Comparison of ENCODE assay signal across 8 mouse cellular contexts in the genomic region with DNA sequence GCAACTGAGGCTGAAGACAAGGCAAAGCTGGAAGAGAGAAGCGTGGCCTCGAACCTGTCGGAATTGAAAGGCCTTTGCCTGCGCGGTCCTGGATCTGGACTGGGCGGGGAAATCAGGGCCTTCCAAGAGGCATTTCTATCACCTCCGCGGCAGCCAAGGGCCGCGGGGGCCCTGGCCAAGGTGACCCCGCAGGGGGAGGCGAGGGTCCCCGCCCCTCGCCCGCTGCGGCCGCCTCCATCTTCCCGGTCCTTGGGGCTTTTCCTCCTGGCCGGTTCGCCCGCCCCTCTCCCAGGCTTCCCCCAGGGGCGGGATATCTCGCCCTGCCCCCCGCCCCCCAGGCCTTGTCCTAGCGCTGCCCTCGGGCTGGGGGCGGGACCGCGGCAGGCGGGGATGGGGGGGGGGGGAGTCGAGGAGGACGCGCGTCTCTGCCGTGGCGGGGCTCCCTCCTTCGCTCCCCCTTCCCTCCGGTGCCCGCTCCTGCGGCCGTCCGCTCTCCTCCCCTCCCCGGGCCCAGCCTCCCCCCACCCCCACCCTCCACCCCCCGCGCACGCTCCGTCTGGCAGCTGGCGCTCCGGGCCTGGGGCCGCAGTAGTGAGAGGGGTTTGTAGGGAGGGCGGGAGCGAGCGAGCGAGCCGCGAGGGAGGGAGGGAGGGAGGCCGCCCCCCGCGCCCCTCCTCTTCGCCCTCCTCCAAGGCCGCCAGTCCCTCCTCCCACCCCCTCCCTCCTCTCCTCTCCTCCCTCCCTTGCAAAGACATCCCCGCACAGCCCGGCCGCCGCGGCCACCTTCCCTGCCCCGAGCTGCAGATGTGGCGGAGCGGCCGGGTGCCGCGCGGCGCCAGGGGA. TPM values are rescaled to one million over a fixed set of nuclear protein-coding genes. Genes with fewer than 3 reads are reported as not detected.
DNase-seq lines count a peak whose midpoint lies in the region; ATAC-seq and TF ChIP-seq lines count a peak whose summit lies in the region.

A gene (plus strand): TSS at position 743 of the 843 bp plus-strand sequence.

- no peak for DNase-seq in frontal cortex, adult 2 months (ENCODE audit: extremely low spot score in 1 of 2, low spot score in 1 of 2)
- no peak for DNase-seq in frontal cortex, postnatal 36 days (ENCODE audit: low spot score in 2 of 2)
- peak in 1 of 2 experiments; percentile 60 for DNase-seq in left cerebral cortex, postnatal 36 days (ENCODE audit: low spot score in 2 of 2)
- DNase-seq in midbrain, embryonic 10.5 days (ENCODE audit: low spot score): peak; percentile 94
- DNase-seq in stomach, postnatal 0 days (ENCODE audit: low spot score): peak; percentile 80

- peak within 1 kb of the TSS; percentile 93 for H3K4me2 ChIP-seq in forebrain, embryonic 12.5 days
- H3K4me2 ChIP-seq in hindbrain, embryonic 12.5 days (replicated peaks): peak within 1 kb of the TSS; percentile 99
- peak within 1 kb of the TSS; percentile 81 for H3K4me2 ChIP-seq in stomach, postnatal 0 days (replicated peaks; ENCODE audit: low read depth)

- H3K27ac ChIP-seq in bone marrow, adult 2 months (ENCODE audit: control insufficient read depth, insufficient read depth, low read depth, low read length, poor library complexity): peak within 1 kb of the TSS; percentile 39; the same call in 1 of the 2 replicates
- peak within 1 kb of the TSS; percentile 97 for H3K27ac ChIP-seq in forebrain, embryonic 12.5 days
- peak within 1 kb of the TSS; percentile 94 for H3K27ac ChIP-seq in hindbrain, embryonic 12.5 days
- H3K27ac ChIP-seq in midbrain, embryonic 10.5 days (replicated peaks): peak within 1 kb of the TSS; percentile 99
- H3K27ac ChIP-seq in stomach, postnatal 0 days (replicated peaks): peak within 1 kb of the TSS; percentile 88

- peak; percentile 88 for ATAC-seq in forebrain, embryonic 12.5 days (ENCODE audit: low FRiP score)
- peak; percentile 87 for ATAC-seq in hindbrain, embryonic 12.5 days (ENCODE audit: low FRiP score)
- peak; percentile 78 for ATAC-seq in stomach, postnatal 0 days (ENCODE audit: low FRiP score, low TSS enrichment)

- H3K9ac ChIP-seq in forebrain, embryonic 12.5 days: peak within 1 kb of the TSS; percentile 92
- H3K9ac ChIP-seq in hindbrain, embryonic 12.5 days: peak within 1 kb of the TSS; percentile 92
- H3K9ac ChIP-seq in stomach, postnatal 0 days (ENCODE audit: low read length): peak within 1 kb of the TSS; percentile 79

- no peak for TF ChIP-seq CTCF in bone marrow, adult 2 months (IDR thresholded peaks at IDR 0.05; ENCODE audit: control insufficient read depth, insufficient read depth, low read length)
- no peak for TF ChIP-seq CTCF in stomach, postnatal 0 days (IDR thresholded peaks at IDR 0.05; ENCODE audit: low read depth)

- 1% methylated on average over 50 of the region's 74 CpGs for WGBS in bone marrow, adult 2 months
- WGBS in forebrain, embryonic 12.5 days: under 1% methylated on average over 36 of the region's 74 CpGs
- WGBS in hindbrain, embryonic 12.5 days: under 1% methylated on average over 19 of the region's 74 CpGs
- under 1% methylated on average over 41 of the region's 74 CpGs for WGBS in midbrain, embryonic 10.5 days
- 3% methylated on average over 22 of the region's 74 CpGs for WGBS in stomach, postnatal 0 days

- peak within 1 kb of the TSS; percentile 29 for H3K4me3 ChIP-seq in bone marrow, adult 2 months (replicated peaks; ENCODE audit: control insufficient read depth, low read depth, low read length)
- H3K4me3 ChIP-seq in forebrain, embryonic 12.5 days (replicated peaks): peak within 1 kb of the TSS; percentile 90
- H3K4me3 ChIP-seq in hindbrain, embryonic 12.5 days: peak within 1 kb of the TSS; percentile 68
- peak within 1 kb of the TSS; percentile 77 for H3K4me3 ChIP-seq in midbrain, embryonic 10.5 days
- H3K4me3 ChIP-seq in stomach, postnatal 0 days (ENCODE audit: low read depth, low read length): peak within 1 kb of the TSS; percentile 69

- TF ChIP-seq EP300 in stomach, postnatal 0 days (optimal IDR thresholded peaks at IDR 0.05): no peak

- no peak for TF ChIP-seq POLR2A in bone marrow, adult 2 months (IDR thresholded peaks at IDR 0.05; ENCODE audit: borderline replicate concordance, control insufficient read depth, low read depth, low read length)

- H3K36me3 ChIP-seq in forebrain, embryonic 12.5 days (replicated peaks): peaks cover 6% of the 10 kb centered on the region; the same call in 1 of the 2 replicates
- peaks cover 6% of the 10 kb centered on the region for H3K36me3 ChIP-seq in hindbrain, embryonic 12.5 days
- H3K36me3 ChIP-seq in midbrain, embryonic 10.5 days: peaks cover 18% of the 10 kb centered on the region
- no peaks in the 10 kb centered on the region for H3K36me3 ChIP-seq in stomach, postnatal 0 days (ENCODE audit: control insufficient read depth, insufficient read depth, low read length)

- no peaks in the 10 kb centered on the region for H3K9me3 ChIP-seq in forebrain, embryonic 12.5 days
- no peaks in the 10 kb centered on the region for H3K9me3 ChIP-seq in hindbrain, embryonic 12.5 days (replicated peaks)
- H3K9me3 ChIP-seq in midbrain, embryonic 10.5 days (replicated peaks): no peaks in the 10 kb centered on the region
- H3K9me3 ChIP-seq in stomach, postnatal 0 days (ENCODE audit: control insufficient read depth, low read length): no peaks in the 10 kb centered on the region

- H3K27me3 ChIP-seq in forebrain, embryonic 12.5 days: no peaks in the 10 kb centered on the region
- no peaks in the 10 kb centered on the region for H3K27me3 ChIP-seq in hindbrain, embryonic 12.5 days
- no peaks in the 10 kb centered on the region for H3K27me3 ChIP-seq in midbrain, embryonic 10.5 days (ENCODE audit: low read depth, poor library complexity, severe bottlenecking)
- no peaks in the 10 kb centered on the region for H3K27me3 ChIP-seq in stomach, postnatal 0 days (ENCODE audit: control insufficient read depth, insufficient read depth, low read length)

- intact Hi-C loops in left cerebral cortex, postnatal 36 days (cut with DNase I): no loop called here

- no peaks in the 10 kb centered on the region for H3K4me1 ChIP-seq in bone marrow, adult 2 months (ENCODE audit: control insufficient read depth, insufficient read depth, low read length)
- H3K4me1 ChIP-seq in forebrain, embryonic 12.5 days: peaks cover 59% of the 10 kb centered on the region
- H3K4me1 ChIP-seq in hindbrain, embryonic 12.5 days: peaks cover 57% of the 10 kb centered on the region
- peaks cover 67% of the 10 kb centered on the region for H3K4me1 ChIP-seq in midbrain, embryonic 10.5 days
- H3K4me1 ChIP-seq in stomach, postnatal 0 days (replicated peaks; ENCODE audit: control insufficient read depth, insufficient read depth): 0 out of 2 replicates have a peak, but pooled peaks cover 9% of the 10 kb centered on the region

RNA-seq across cellular contexts. Expression of the gene that starts here (rescaled TPM):
- polyA plus RNA-seq in frontal cortex, adult 2 months (2012; rRNA removed): 17.9 and 19.1 TPM in 2 replicates
- 1.2 and 4.9 TPM in 2 replicates for polyA plus RNA-seq in bone marrow, adult 2 months (2011; ENCODE audit: insufficient read depth, insufficient read length, low replicate concordance, missing spikeins)
- 22.0 and 26.6 TPM in 2 replicates for polyA plus RNA-seq in forebrain, embryonic 12.5 days (2016; fragmentation: Nextera tagmentation; extraction: Ambion mirVana)
- 34.0 and 34.3 TPM in 2 replicates for polyA plus RNA-seq in hindbrain, embryonic 12.5 days (2016; fragmentation: Nextera tagmentation; extraction: Ambion mirVana)
- total RNA-seq in left cerebral cortex, postnatal 36 days (2021): 10 to 100 TPM; 12.0 to 13.2 TPM
- 23.0 and 23.6 TPM in 2 replicates for polyA plus RNA-seq in midbrain, embryonic 10.5 days (2016; fragmentation: Nextera tagmentation; extraction: Ambion mirVana)
- 11.6 and 11.7 TPM in 2 replicates for polyA plus RNA-seq in stomach, postnatal 0 days (2015; fragmentation: Nextera tagmentation; extraction: Ambion mirVana)

Comparison
In these comparisons a context has a peak if more than half of its experiments do, and no peak if none do; other contexts are left out.
1. DNase-seq: peak in midbrain, embryonic 10.5 days (single experiment) and stomach, postnatal 0 days (single experiment); none in frontal cortex, adult 2 months (0 of 2) and frontal cortex, postnatal 36 days (0 of 2).
2. H3K27ac ChIP-seq: peak in every context shown above with its lines; median percentile 99 in midbrain, embryonic 10.5 days; 97 in forebrain, embryonic 12.5 days; 94 in hindbrain, embryonic 12.5 days; 88 in stomach, postnatal 0 days; 39 in bone marrow, adult 2 months.
3. H3K4me3 ChIP-seq: peak in every context shown above with its lines; median percentile 90 in forebrain, embryonic 12.5 days; 77 in midbrain, embryonic 10.5 days; 69 in stomach, postnatal 0 days; 68 in hindbrain, embryonic 12.5 days; 29 in bone marrow, adult 2 months.
4. Peak in every context shown above with its lines, with median percentiles within 50 percentile points of each other: ATAC-seq, H3K4me2 ChIP-seq and H3K9ac ChIP-seq.